ENCODE assay signal across 8 mouse cellular contexts in the genomic region with DNA sequence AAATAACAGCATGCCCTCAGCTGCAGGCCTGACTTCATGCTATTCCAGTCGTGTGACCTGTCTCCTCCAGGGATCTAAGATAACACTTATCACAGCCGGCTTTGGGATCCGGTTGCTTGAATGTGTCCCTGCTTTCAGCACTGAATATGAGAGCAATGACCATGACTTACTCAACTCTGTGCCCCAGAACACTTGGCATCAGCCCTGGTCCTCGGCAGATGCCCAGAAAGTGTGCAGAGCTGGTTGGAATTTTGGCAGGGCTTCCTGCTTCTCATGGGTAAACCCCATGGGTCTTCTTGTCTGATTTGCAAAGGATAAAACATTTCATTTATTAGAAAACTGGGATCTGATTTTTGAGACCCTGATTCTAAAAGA.
DNase-seq lines count a peak whose midpoint lies in the region; ATAC-seq lines count a peak whose summit lies in the region.
"Had no signal": no experiment of that assay in that cellular context is flagged by ENCODE, and none has a peak within 500 bp of the region (broad histone marks: within the 10 kb centered on the region; RNA-seq: fewer than 3 reads in every experiment).

No protein-coding gene starts in this region.

- WGBS in midbrain, embryonic 13.5 days, result 82% methylated on average over 4 of the region's 4 CpGs

- H3K27ac ChIP-seq in midbrain, embryonic 13.5 days, result no peak overlapping the region
- H3K27ac ChIP-seq: liver, embryonic 15.5 days had no signal

- H3K27me3 ChIP-seq in midbrain, embryonic 13.5 days, result no peaks in the 10 kb centered on the region
- H3K27me3 ChIP-seq: liver, embryonic 15.5 days had no signal

- H3K9me3 ChIP-seq in midbrain, embryonic 13.5 days, result no peaks in the 10 kb centered on the region
- H3K9me3 ChIP-seq: liver, embryonic 15.5 days had no signal

- ATAC-seq in midbrain, embryonic 13.5 days, result no peak

- peak; percentile 18 for DNase-seq in layer of hippocampus, adult 11-12 months (ENCODE audit: low spot score)
- no peak for DNase-seq in layer of hippocampus, adult 9-10 months (ENCODE audit: low spot score)
- DNase-seq in adrenal gland, postnatal 25 days, result peak; percentile 51
- DNase-seq in fibroblast of lung, adult 2 months (ENCODE audit: low read depth), result peak; percentile 39
- DNase-seq in layer of hippocampus, postnatal 14 days (ENCODE audit: low spot score in 2 of 2), result peak; percentile 40 to 62
- no peak for DNase-seq in urinary bladder, adult 18-20 months (ENCODE audit: low spot score in 2 of 2)

- H3K9ac ChIP-seq in midbrain, embryonic 13.5 days (replicated peaks), result no peak overlapping the region
- H3K9ac ChIP-seq: liver, embryonic 15.5 days had no signal

- H3K4me3 ChIP-seq in midbrain, embryonic 13.5 days (replicated peaks), result no peak overlapping the region
- H3K4me3 ChIP-seq: liver, embryonic 15.5 days had no signal

- no peaks in the 10 kb centered on the region for H3K4me1 ChIP-seq in midbrain, embryonic 13.5 days (replicated peaks)
- H3K4me1 ChIP-seq: liver, embryonic 15.5 days had no signal

- H3K4me2 ChIP-seq in midbrain, embryonic 13.5 days (replicated peaks), result no peak overlapping the region
- H3K4me2 ChIP-seq: liver, embryonic 15.5 days had no signal

- no peaks in the 10 kb centered on the region for H3K36me3 ChIP-seq in midbrain, embryonic 13.5 days
- H3K36me3 ChIP-seq: liver, embryonic 15.5 days had no signal

Comparison
In these comparisons a context has a peak if more than half of its experiments do, and no peak if none do; other contexts are left out.
1. DNase-seq: peak in layer of hippocampus, adult 11-12 months (single experiment), adrenal gland, postnatal 25 days (single experiment), fibroblast of lung, adult 2 months (single experiment) and layer of hippocampus, postnatal 14 days (2 of 2); none in layer of hippocampus, adult 9-10 months (single experiment) and urinary bladder, adult 18-20 months (0 of 2).